Mouse (Mus musculus) lung, embryonic 16.5 days (tissue): ENCODE measurements around the gene Usp10. TPM values are rescaled to one million over a fixed set of nuclear protein-coding genes. Genes with fewer than 3 reads are reported as not detected.
A peak's percentile ranks its signal among the peaks of the same experiment; 100 is the strongest.

Experiments
- ATAC-seq: fragments of 200-750 bp; cut with Nextera tagmentation; 2 replicates; pipeline ENCODE4 v1.8.0; 2017; ENCODE audit warnings: low read depth, mild to moderate bottlenecking, moderate library complexity
- H3K27ac ChIP-seq: fragments of 300-500 bp; sonication (generic); 2 replicates; pipeline ENCODE4 v1.5.1; 2014; ENCODE audit warnings: mild to moderate bottlenecking, control low read depth, low read length
- H3K27me3 ChIP-seq: fragments of 300-500 bp; sonication (generic); 2 replicates; pipeline ENCODE4 v1.6.1; 2014; ENCODE audit warnings: low read depth, low read length, mixed read lengths; ENCODE audit not compliant: control insufficient read depth, insufficient read depth
- H3K36me3 ChIP-seq: fragments of 300-500 bp; sonication (generic); 2 replicates; pipeline ENCODE4 v1.6.1; 2014; ENCODE audit warnings: low read length; ENCODE audit not compliant: control insufficient read depth, insufficient read depth
- H3K4me1 ChIP-seq: fragments of 300-500 bp; sonication (generic); replicated peaks from 2 replicates; pipeline ENCODE4 v1.6.1; 2014; ENCODE audit warnings: low read length, mixed read lengths; ENCODE audit not compliant: control insufficient read depth, insufficient read depth
- H3K4me2 ChIP-seq: fragments of 300-500 bp; sonication (generic); 2 replicates; pipeline ENCODE4 v1.6.1; 2014; ENCODE audit warnings: low read depth, low read length, control low read depth
- H3K4me3 ChIP-seq: fragments of 300-500 bp; sonication (generic); 2 replicates; pipeline ENCODE4 v1.5.1; 2014; ENCODE audit warnings: mild to moderate bottlenecking, low read length, control low read depth
- H3K9ac ChIP-seq: fragments of 300-500 bp; sonication (generic); 2 replicates; pipeline ENCODE4 v1.6.1; 2014; ENCODE audit warnings: low read length, control low read depth
- H3K9me3 ChIP-seq: fragments of 300-500 bp; sonication (generic); 2 replicates; pipeline ENCODE4 v1.6.1; 2016; ENCODE audit warnings: low read length; ENCODE audit not compliant: control insufficient read depth
- WGBS: fragments of 180-500 bp; shearing (Covaris S2); extraction: QIAGEN DNeasy Blood & Tissue Kit; methylation state at CpG from one replicate; pipeline ENCODE4 v1.1.7; 2014; 5-methylcytosine and 5-hydroxymethylcytosine counted together
- polyA plus RNA-seq: library from polyadenylated mRNA; unstranded; fragments of >200 nt; fragmentation: Nextera tagmentation; extraction: Ambion mirVana; gene quantifications from 2 replicates; pipeline ENCODE4 v1.2.1, GENCODE M21; 2015

Gene Usp10
- polyA plus RNA-seq = 120 and 122 TPM in 2 replicates

- Histone ChIP-seq H3K4me2 (peak within 1 kb of the TSS; percentile 91), H3K4me1 (peaks cover 38% of the 10 kb centered on the region), H3K4me3 (peak within 1 kb of the TSS; percentile 71), H3K9ac (peak within 1 kb of the TSS; percentile 83), H3K9me3 (no peaks in the 10 kb centered on the region), H3K27me3 (no peaks in the 10 kb centered on the region; the same call in 1 of the 2 replicates), H3K27ac (peak within 1 kb of the TSS; percentile 85), H3K36me3 (no peaks in the 10 kb centered on the region)
- ATAC-seq = no peak
- WGBS = 28% methylated on average over 13 of the region's 13 CpGs
These were observed at the start of gene Usp10 for GRCm38 (mm10) chr8:119909944-119910546. TSS of gene Usp10 (plus strand) at chr8:119910360.

- H3K27me3 ChIP-seq = no peaks in the 10 kb centered on the region
- H3K4me3 ChIP-seq = peak within 1 kb of the TSS; percentile 58
- peak within 1 kb of the TSS; percentile 81 for H3K9ac ChIP-seq
- no peaks in the 10 kb centered on the region for H3K36me3 ChIP-seq
- WGBS = under 1% methylated on average over 35 of the region's 35 CpGs
- peak within 1 kb of the TSS; percentile 15; the same call in 1 of the 2 replicates for H3K27ac ChIP-seq
- no peaks in the 10 kb centered on the region for H3K9me3 ChIP-seq
- H3K4me2 ChIP-seq = peak within 1 kb of the TSS; percentile 79
- ATAC-seq = peak; percentile 99
- H3K4me1 ChIP-seq = peaks cover 13% of the 10 kb centered on the region
These were observed 48.3 kb upstream of the Usp10 start, which contains the start of gene Klhl36 for GRCm38 (mm10) chr8:119861706-119862389. TSS of gene Klhl36 (plus strand) at chr8:119862266.

GRCm38 (mm10) chr8:119862390-119862734 is 47.8 kb upstream of the Usp10 start:
- Histone ChIP-seq H3K4me1 (peaks cover 13% of the 10 kb centered on the region), H3K27me3 (no peaks in the 10 kb centered on the region), H3K4me3 (peak overlapping the region; percentile 58), H3K27ac (peak overlapping the region; percentile 15; the same call in 1 of the 2 replicates), H3K9ac (peak overlapping the region; percentile 81), H3K36me3 (no peaks in the 10 kb centered on the region), H3K4me2 (peak overlapping the region; percentile 79), H3K9me3 (no peaks in the 10 kb centered on the region)
- ATAC-seq = no peak; the same call in 1 of the 2 replicates
- under 1% methylated on average over 19 of the region's 19 CpGs for WGBS

GRCm38 (mm10) chr8:119862749-119863148 is 47.4 kb upstream of the Usp10 start:
- Histone ChIP-seq H3K9me3 (no peaks in the 10 kb centered on the region), H3K4me2 (peak overlapping the region; percentile 79), H3K4me1 (peaks cover 13% of the 10 kb centered on the region), H3K36me3 (no peaks in the 10 kb centered on the region), H3K27ac (no peak overlapping the region), H3K4me3 (peak overlapping the region; percentile 58), H3K27me3 (no peaks in the 10 kb centered on the region), H3K9ac (peak overlapping the region; percentile 81)
- no peak; the same call in 1 of the 2 replicates for ATAC-seq
- WGBS = 7% methylated on average over 6 of the region's 6 CpGs

GRCm38 (mm10) chr8:119869616-119870015 is 40.5 kb upstream of the Usp10 start:
- 74% methylated on average over 20 of the region's 20 CpGs for WGBS
- ATAC-seq = no peak
- Histone ChIP-seq H3K27ac (no peak overlapping the region), H3K9me3 (peaks cover 8% of the 10 kb centered on the region), H3K4me3 (no peak overlapping the region), H3K4me1 (no peaks in the 10 kb centered on the region), H3K4me2 (no peak overlapping the region), H3K36me3 (peaks cover 22% of the 10 kb centered on the region), H3K9ac (no peak overlapping the region), H3K27me3 (no peaks in the 10 kb centered on the region)

GRCm38 (mm10) chr8:119873181-119873580 is 37.0 kb upstream of the Usp10 start:
- no peak overlapping the region for H3K4me3 ChIP-seq
- no peak overlapping the region for H3K4me2 ChIP-seq
- H3K27me3 ChIP-seq = no peaks in the 10 kb centered on the region
- H3K4me1 ChIP-seq = no peaks in the 10 kb centered on the region
- no peak overlapping the region for H3K27ac ChIP-seq
- peaks cover 22% of the 10 kb centered on the region for H3K36me3 ChIP-seq
- H3K9me3 ChIP-seq = peaks cover 8% of the 10 kb centered on the region
- WGBS = 96% methylated on average over 1 of the region's 1 CpGs
- no peak overlapping the region for H3K9ac ChIP-seq
- ATAC-seq = no peak

- H3K9ac ChIP-seq = no peak overlapping the region
- ATAC-seq = no peak
- no peak overlapping the region for H3K4me2 ChIP-seq
- H3K27ac ChIP-seq = no peak overlapping the region
- H3K27me3 ChIP-seq = no peaks in the 10 kb centered on the region
- H3K9me3 ChIP-seq = no peaks in the 10 kb centered on the region
- no peak overlapping the region for H3K4me3 ChIP-seq
- peaks cover 11% of the 10 kb centered on the region for H3K4me1 ChIP-seq
- 39% methylated on average over 6 of the region's 6 CpGs for WGBS
- H3K36me3 ChIP-seq = no peaks in the 10 kb centered on the region
These were observed 28.9 kb upstream of the Usp10 start for GRCm38 (mm10) chr8:119881301-119881700.

GRCm38 (mm10) chr8:119881917-119882316 is 28.2 kb upstream of the Usp10 start:
- H3K9me3 ChIP-seq = no peaks in the 10 kb centered on the region
- no peak for ATAC-seq
- no peak overlapping the region for H3K27ac ChIP-seq
- no peaks in the 10 kb centered on the region for H3K27me3 ChIP-seq
- H3K4me3 ChIP-seq = no peak overlapping the region
- no peak overlapping the region for H3K9ac ChIP-seq
- H3K36me3 ChIP-seq = no peaks in the 10 kb centered on the region
- H3K4me2 ChIP-seq = no peak overlapping the region
- H3K4me1 ChIP-seq = peaks cover 11% of the 10 kb centered on the region
- 75% methylated on average over 8 of the region's 8 CpGs for WGBS

GRCm38 (mm10) chr8:119883281-119883680 is 26.9 kb upstream of the Usp10 start:
- H3K9ac ChIP-seq = no peak overlapping the region
- H3K4me3 ChIP-seq = no peak overlapping the region
- WGBS = 86% methylated on average over 7 of the region's 7 CpGs
- H3K4me1 ChIP-seq = peaks cover 11% of the 10 kb centered on the region
- no peaks in the 10 kb centered on the region for H3K36me3 ChIP-seq
- no peaks in the 10 kb centered on the region for H3K9me3 ChIP-seq
- no peak overlapping the region for H3K27ac ChIP-seq
- no peaks in the 10 kb centered on the region for H3K27me3 ChIP-seq
- H3K4me2 ChIP-seq = no peak overlapping the region
- ATAC-seq = no peak
